Mouse (Mus musculus) intestine, embryonic 14.5 days (tissue): ENCODE results near the gene Fzr1. TPM values are rescaled to one million over a fixed set of nuclear protein-coding genes. Genes with fewer than 3 reads are reported as not detected.
A peak's percentile ranks its signal among the peaks of the same experiment; 100 is the strongest.

Experiments
- ATAC-seq: fragments of 200-750 bp; cut with Nextera tagmentation; replicated peaks from 2 replicates; pipeline ENCODE4 v1.8.0; 2017; ENCODE audit warnings: low read depth, moderate number of reproducible peaks, moderate TSS enrichment, moderate library complexity; ENCODE audit not compliant: low FRiP score, low TSS enrichment
- DNase-seq: peaks from one replicate; pipeline ENCODE4 v3.0.0-alpha.2; 2018; ENCODE audit warnings: low spot score
- H3K27ac ChIP-seq: fragments of 300-500 bp; sonication (generic); 2 replicates; pipeline ENCODE4 v1.5.1; 2014; ENCODE audit warnings: low read depth, mild to moderate bottlenecking, control low read depth
- H3K27me3 ChIP-seq: fragments of 300-500 bp; sonication (generic); replicated peaks from 2 replicates; pipeline ENCODE4 v1.6.1; 2014; ENCODE audit warnings: low read length, control low read depth; ENCODE audit not compliant: control insufficient read depth, insufficient read depth
- H3K36me3 ChIP-seq: fragments of 300-500 bp; sonication (generic); 2 replicates; pipeline ENCODE4 v1.6.1; 2014; ENCODE audit warnings: low read length, control low read depth; ENCODE audit not compliant: control insufficient read depth, insufficient read depth
- H3K4me1 ChIP-seq: fragments of 300-500 bp; sonication (generic); replicated peaks from 2 replicates; pipeline ENCODE4 v1.6.1; 2014; ENCODE audit warnings: low read length, control low read depth, mixed read lengths; ENCODE audit not compliant: control insufficient read depth, insufficient read depth
- H3K4me2 ChIP-seq: fragments of 300-500 bp; sonication (generic); 2 replicates; pipeline ENCODE4 v1.6.1; 2014; ENCODE audit warnings: low read length
- H3K4me3 ChIP-seq: fragments of 300-500 bp; sonication (generic); 2 replicates; pipeline ENCODE4 v1.5.1; 2014; ENCODE audit warnings: low read depth, low read length, control low read depth, mixed read lengths
- H3K9ac ChIP-seq: fragments of 300-500 bp; sonication (generic); 2 replicates; pipeline ENCODE4 v1.6.1; 2014; ENCODE audit warnings: mild to moderate bottlenecking, low read length
- H3K9me3 ChIP-seq: fragments of 300-500 bp; sonication (generic); 2 replicates; pipeline ENCODE4 v1.6.1; 2016; ENCODE audit warnings: low read length, control low read depth; ENCODE audit not compliant: control insufficient read depth
- WGBS: fragments of 180-500 bp; shearing (Covaris S2); extraction: QIAGEN DNeasy Blood & Tissue Kit; methylation state at CpG from one replicate; pipeline ENCODE4 v1.1.7; 2014; 5-methylcytosine and 5-hydroxymethylcytosine counted together
- polyA plus RNA-seq: library from polyadenylated mRNA; unstranded; fragments of >200 nt; fragmentation: Nextera tagmentation; extraction: Ambion mirVana; gene quantifications from 2 replicates; pipeline ENCODE4 v1.2.1, GENCODE M21; 2014

Fzr1 gene
- polyA plus RNA-seq, 1 experiment from 2014 or later = 93.9 TPM

GRCm38 (mm10) chr10:81406504-81407440 lies 28.5 kb upstream of the Fzr1 start:
- H3K9me3 ChIP-seq = no peaks in the 10 kb centered on the region
- H3K4me3 ChIP-seq = peak overlapping the region; percentile 18
- peak overlapping the region; percentile 40 for H3K4me2 ChIP-seq
- H3K27ac ChIP-seq = no peak overlapping the region
- 0 out of 2 replicates have a peak overlapping the region, but pooled peaks have one; percentile 20 for H3K9ac ChIP-seq
- H3K4me1 ChIP-seq = peaks cover 64% of the 10 kb centered on the region
- no peak for DNase-seq
- H3K27me3 ChIP-seq = no peaks in the 10 kb centered on the region
- no peak for ATAC-seq
- WGBS = 41% methylated on average over 24 of the region's 24 CpGs
- peaks cover 38% of the 10 kb centered on the region for H3K36me3 ChIP-seq

GRCm38 (mm10) chr10:81405588-81406201 lies 27.4 kb upstream of the Fzr1 start:
- Histone ChIP-seq H3K36me3 (peaks cover 40% of the 10 kb centered on the region), H3K9me3 (no peaks in the 10 kb centered on the region), H3K27me3 (no peaks in the 10 kb centered on the region), H3K4me3 (no peak overlapping the region), H3K4me2 (no peak overlapping the region), H3K27ac (no peak overlapping the region), H3K9ac (no peak overlapping the region), H3K4me1 (peaks cover 54% of the 10 kb centered on the region)
- ATAC-seq = no peak
- 50% methylated on average over 13 of the region's 13 CpGs for WGBS
- DNase-seq = peak; percentile 76

DNA sequence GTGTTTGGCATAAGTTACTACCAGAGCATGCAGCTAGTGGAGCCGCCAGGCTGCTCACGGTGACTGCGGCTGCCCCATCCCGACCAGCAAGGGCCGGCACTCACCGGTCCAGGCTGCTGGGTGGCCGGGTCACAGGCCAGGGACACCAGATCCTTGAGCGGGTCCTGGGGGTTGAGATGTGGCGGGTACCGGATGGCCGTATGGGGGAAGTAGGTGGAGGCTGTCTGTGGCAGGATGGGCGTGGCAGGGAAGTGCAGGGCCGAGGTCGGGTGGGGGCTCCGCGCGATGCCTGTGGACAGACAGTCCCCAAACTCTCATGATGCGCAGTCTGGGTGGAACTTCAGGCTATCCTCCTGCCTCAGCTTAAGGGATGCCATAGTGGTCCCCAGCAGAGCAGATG lies 26.4 kb upstream of the Fzr1 start:
- peaks cover 50% of the 10 kb centered on the region for H3K36me3 ChIP-seq

GRCm38 (mm10) chr10:81404082-81404481 lies 25.8 kb upstream of the Fzr1 start:
- Histone ChIP-seq H3K4me1 (peaks cover 39% of the 10 kb centered on the region), H3K9me3 (no peaks in the 10 kb centered on the region), H3K9ac (no peak overlapping the region), H3K4me2 (no peak overlapping the region), H3K4me3 (no peak overlapping the region), H3K36me3 (peaks cover 56% of the 10 kb centered on the region), H3K27me3 (no peaks in the 10 kb centered on the region), H3K27ac (no peak overlapping the region)
- DNase-seq (no peak), ATAC-seq (no peak)
- WGBS = 31% methylated on average over 9 of the region's 9 CpGs

More for the DNA sequence above, 26.4 kb upstream of the Fzr1 start:
- Histone ChIP-seq H3K9ac (no peak overlapping the region), H3K27ac (no peak overlapping the region), H3K9me3 (no peaks in the 10 kb centered on the region), H3K4me2 (no peak overlapping the region), H3K4me1 (peaks cover 44% of the 10 kb centered on the region), H3K4me3 (no peak overlapping the region), H3K27me3 (no peaks in the 10 kb centered on the region)
- WGBS = 62% methylated on average over 18 of the region's 18 CpGs
- ATAC-seq = no peak
- DNase-seq = no peak

- WGBS = 62% methylated on average over 10 of the region's 10 CpGs
- Histone ChIP-seq H3K4me3 (no peak overlapping the region), H3K4me1 (peaks cover 34% of the 10 kb centered on the region), H3K9me3 (no peaks in the 10 kb centered on the region), H3K27ac (peak overlapping the region; percentile 86; the same call in 1 of the 2 replicates), H3K4me2 (no peak overlapping the region), H3K27me3 (no peaks in the 10 kb centered on the region), H3K36me3 (peaks cover 56% of the 10 kb centered on the region), H3K9ac (no peak overlapping the region)
- DNase-seq (no peak), ATAC-seq (no peak)
These were observed 25.2 kb upstream of the Fzr1 start for GRCm38 (mm10) chr10:81403511-81403910.

GRCm38 (mm10) chr10:81402227-81402765 lies 24.0 kb upstream of the Fzr1 start:
- H3K4me2 ChIP-seq = peak overlapping the region; percentile 35
- ATAC-seq (no peak), DNase-seq (no peak)
- peaks cover 22% of the 10 kb centered on the region for H3K4me1 ChIP-seq
- WGBS = 26% methylated on average over 7 of the region's 7 CpGs
- peak overlapping the region; percentile 86 for H3K27ac ChIP-seq
- H3K9me3 ChIP-seq = no peaks in the 10 kb centered on the region
- H3K9ac ChIP-seq = no peak overlapping the region
- H3K27me3 ChIP-seq = no peaks in the 10 kb centered on the region
- peaks cover 48% of the 10 kb centered on the region for H3K36me3 ChIP-seq
- H3K4me3 ChIP-seq = no peak overlapping the region

DNA sequence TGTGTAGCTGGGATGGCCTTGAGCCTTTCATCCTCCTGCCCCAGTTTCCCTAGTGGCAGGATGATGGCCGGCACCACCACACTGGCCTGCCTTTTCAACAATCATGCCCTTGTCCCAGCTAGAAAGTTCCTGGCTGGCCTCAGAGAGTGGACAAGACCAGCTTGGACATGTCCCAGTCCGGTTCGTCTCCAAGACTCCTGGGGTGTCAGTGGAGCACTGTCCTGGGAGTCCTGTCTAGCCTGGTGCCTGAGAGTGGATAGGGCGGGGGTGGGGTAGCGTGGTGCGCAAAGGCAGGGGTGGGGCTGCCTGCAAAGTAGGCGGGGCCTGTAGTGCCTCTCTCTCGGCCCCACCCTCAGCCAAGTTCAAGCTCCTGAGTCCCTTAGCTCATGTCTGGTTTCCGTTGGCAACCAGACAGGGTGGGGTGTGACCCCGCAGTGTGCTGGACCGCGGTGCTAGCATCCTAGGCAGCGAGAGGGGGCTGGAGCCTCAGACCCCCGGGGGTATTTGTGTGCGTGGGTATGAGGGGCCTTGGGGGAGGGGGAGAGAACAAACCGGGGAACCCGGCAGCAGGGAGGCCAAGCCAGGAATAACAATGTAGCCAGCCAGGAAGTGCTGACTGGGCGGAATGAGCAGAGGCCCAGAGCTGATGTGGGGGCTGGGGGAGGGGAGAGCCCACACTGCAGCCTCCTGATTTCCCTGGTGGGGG lies 23.4 kb upstream of the Fzr1 start:
- Histone ChIP-seq H3K27me3 (no peaks in the 10 kb centered on the region), H3K4me1 (peaks cover 15% of the 10 kb centered on the region), H3K9me3 (no peaks in the 10 kb centered on the region), H3K36me3 (peaks cover 44% of the 10 kb centered on the region), H3K9ac (no peak overlapping the region; the same call in 1 of the 2 replicates), H3K4me3 (no peak overlapping the region), H3K27ac (peak overlapping the region; percentile 86), H3K4me2 (peak overlapping the region; percentile 35)
- peak; percentile 72 for ATAC-seq
- peak; percentile 87 for DNase-seq
- 14% methylated on average over 18 of the region's 18 CpGs for WGBS

DNA sequence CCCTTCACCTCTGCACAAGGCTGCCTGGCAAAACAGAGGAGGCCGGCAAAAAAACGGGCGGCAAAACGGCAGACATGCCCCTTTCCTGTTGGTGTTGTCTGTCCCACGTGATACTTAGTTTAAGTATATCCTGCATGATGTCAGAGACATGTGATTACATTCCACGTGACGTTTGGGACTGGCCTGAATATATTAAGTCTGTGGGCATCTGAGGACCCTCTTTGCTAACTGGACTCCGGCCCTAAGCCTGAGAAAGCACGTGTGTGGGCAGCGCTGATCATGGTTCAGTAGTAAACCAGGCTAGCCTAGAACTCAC lies 22.8 kb upstream of the Fzr1 start:
- no peak overlapping the region for H3K4me3 ChIP-seq
- H3K27me3 ChIP-seq = no peaks in the 10 kb centered on the region
- H3K9me3 ChIP-seq = no peaks in the 10 kb centered on the region
- 35% methylated on average over 10 of the region's 10 CpGs for WGBS
- H3K36me3 ChIP-seq = peaks cover 46% of the 10 kb centered on the region
- H3K27ac ChIP-seq = peak overlapping the region; percentile 86
- H3K9ac ChIP-seq = no peak overlapping the region
- peaks cover 15% of the 10 kb centered on the region for H3K4me1 ChIP-seq
- ATAC-seq = peak; percentile 7; the same call in 1 of the 2 replicates
- no peak for DNase-seq
- no peak overlapping the region for H3K4me2 ChIP-seq
